Mouse (Mus musculus): Measurements from ENCODE around the gene Pid1. TPM values are rescaled to one million over a fixed set of nuclear protein-coding genes. Genes with fewer than 3 reads are reported as not detected.
"Not testable (repeated sequence)": the region's sequence is repeated elsewhere in the genome, so short reads cannot be mapped to it uniquely, and the experiment has no call there.

Gene Pid1
- polyA plus RNA-seq, 1 experiment from 2014 or later, result 20.3 TPM

- H3K27me3 ChIP-seq, result no peaks in the 10 kb centered on the region
- ChIA-PET POLR2A (no interaction called here), CTCF (interaction anchor here (0.9 kb wide), 1 partner anchor 254 kb away, joined by 3 read pairs; no protein-coding TSS in a partner anchor)
- in situ Hi-C loops (cut with MboI; ENCODE audit: low pct_unique_long_range_greater_than_20kb), result no loop called here
- no peak for TF ChIP-seq CTCF (IDR thresholded peaks at IDR 0.05)
- DNase-seq (ENCODE audit: low read depth, low spot score) (no peak), ATAC-seq (no peak)
Measured at GRCm38 (mm10) chr1:84230431-84230830, 133.5 kb downstream of the Pid1 start.

DNA sequence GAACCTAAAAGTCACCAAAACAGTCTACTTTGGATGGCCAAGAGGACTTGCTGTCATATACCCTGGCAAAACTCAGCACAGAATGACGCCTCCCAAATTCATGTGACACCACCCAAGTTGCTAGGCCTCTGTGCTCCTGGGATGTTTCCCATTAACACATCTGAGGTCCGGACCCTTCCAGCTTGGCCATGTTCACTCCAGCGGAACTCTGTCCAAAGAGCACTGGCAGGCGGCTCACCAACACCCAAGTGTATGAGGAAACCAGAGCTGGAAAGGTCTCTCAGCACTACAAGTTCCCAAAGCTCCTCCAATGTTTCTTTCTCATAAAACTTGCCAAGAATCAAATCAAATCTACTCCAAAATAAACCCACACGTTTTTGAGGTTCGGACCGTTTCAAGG, 138.4 kb downstream of the Pid1 start:
- POLR2A ChIA-PET, result no interaction called here
- in situ Hi-C loops (cut with MboI; ENCODE audit: low pct_unique_long_range_greater_than_20kb), result no loop called here
- CTCF ChIA-PET, result interaction anchor here (0.9 kb wide), 1 partner anchor 11 kb away, joined by 3 read pairs; no protein-coding TSS in a partner anchor
- no peak for ATAC-seq
- no peak for DNase-seq (ENCODE audit: low read depth, low spot score)
- no peak for TF ChIP-seq CTCF (IDR thresholded peaks at IDR 0.05)
- H3K27me3 ChIP-seq, result no peaks in the 10 kb centered on the region

DNA sequence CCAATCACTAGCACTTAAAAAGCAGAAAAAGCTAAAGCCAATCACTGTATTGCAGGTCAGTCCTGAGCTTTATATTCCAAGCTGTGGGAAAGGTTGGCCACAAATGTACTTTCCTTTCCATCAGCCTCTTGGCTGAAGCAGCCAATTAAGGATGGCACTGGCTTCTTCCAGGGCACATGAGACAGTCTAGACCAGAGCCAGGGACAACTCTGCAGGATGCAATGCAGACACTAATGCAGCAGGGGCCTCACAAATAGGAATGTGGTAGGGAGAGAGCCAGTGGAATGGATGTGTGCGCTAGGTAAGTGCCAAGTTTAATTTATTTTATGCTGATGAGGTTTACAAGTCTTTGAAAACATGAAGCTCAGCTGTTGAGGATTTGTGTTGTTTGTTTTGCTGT, 141.9 kb downstream of the Pid1 start:
- ATAC-seq (no peak), DNase-seq (ENCODE audit: low read depth, low spot score) (no peak)
- no peaks in the 10 kb centered on the region for H3K27me3 ChIP-seq
- POLR2A ChIA-PET, result no interaction called here
- CTCF ChIA-PET, result interaction anchor here (1.0 kb wide), 1 partner anchor 11 kb away, joined by 4 read pairs; no protein-coding TSS in a partner anchor
- TF ChIP-seq CTCF (IDR thresholded peaks at IDR 0.05), result no peak
- in situ Hi-C loops (cut with MboI; ENCODE audit: low pct_unique_long_range_greater_than_20kb), result no loop called here

GRCm38 (mm10) chr1:84218605-84219004, 145.4 kb downstream of the Pid1 start:
- in situ Hi-C loops (cut with MboI; ENCODE audit: low pct_unique_long_range_greater_than_20kb), result no loop called here
- DNase-seq (ENCODE audit: low read depth, low spot score), result no peak
- CTCF ChIA-PET, result interaction anchor here (1.7 kb wide), 1 partner anchor 9 kb away, joined by 6 read pairs; no protein-coding TSS in a partner anchor
- no peak for ATAC-seq
- no peaks in the 10 kb centered on the region for H3K27me3 ChIP-seq
- POLR2A ChIA-PET, result no interaction called here
- TF ChIP-seq CTCF (IDR thresholded peaks at IDR 0.05), result no peak

DNA sequence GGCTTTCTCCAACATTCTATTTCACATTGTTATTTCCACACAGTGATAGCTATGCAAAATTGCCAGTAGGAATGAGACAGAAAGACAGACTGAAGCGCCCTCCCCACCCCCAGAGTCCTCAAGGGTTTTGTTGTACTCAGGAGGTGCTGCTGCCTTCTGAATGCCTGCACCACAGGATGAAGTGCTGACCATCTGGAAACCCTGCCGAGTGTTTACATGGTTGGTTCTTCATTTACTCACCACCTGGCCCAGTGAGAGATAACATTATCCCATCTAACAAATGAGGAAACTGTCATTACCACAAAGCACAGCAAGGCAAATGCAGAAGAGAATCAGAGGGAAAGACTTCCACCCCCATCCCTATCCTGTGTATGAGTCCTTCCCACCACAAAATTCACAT, 146.2 kb downstream of the Pid1 start:
- CTCF ChIA-PET, result no interaction called here
- TF ChIP-seq CTCF (IDR thresholded peaks at IDR 0.05), result no peak
- ATAC-seq, result no peak
- no peak for DNase-seq (ENCODE audit: low read depth, low spot score)
- H3K27me3 ChIP-seq, result no peaks in the 10 kb centered on the region
- POLR2A ChIA-PET, result no interaction called here
- in situ Hi-C loops (cut with MboI; ENCODE audit: low pct_unique_long_range_greater_than_20kb), result no loop called here

- TF ChIP-seq CTCF (IDR thresholded peaks at IDR 0.05), result no peak
- CTCF ChIA-PET, result interaction anchor here (1.4 kb wide), 1 partner anchor 11 kb away, joined by 4 read pairs; no protein-coding TSS in a partner anchor
- DNase-seq (ENCODE audit: low read depth, low spot score), result no peak
- no peaks in the 10 kb centered on the region for H3K27me3 ChIP-seq
- POLR2A ChIA-PET, result no interaction called here
- ATAC-seq, result no peak
- in situ Hi-C loops (cut with MboI; ENCODE audit: low pct_unique_long_range_greater_than_20kb), result no loop called here
Measured at GRCm38 (mm10) chr1:84211507-84211906, 152.5 kb downstream of the Pid1 start.

DNA sequence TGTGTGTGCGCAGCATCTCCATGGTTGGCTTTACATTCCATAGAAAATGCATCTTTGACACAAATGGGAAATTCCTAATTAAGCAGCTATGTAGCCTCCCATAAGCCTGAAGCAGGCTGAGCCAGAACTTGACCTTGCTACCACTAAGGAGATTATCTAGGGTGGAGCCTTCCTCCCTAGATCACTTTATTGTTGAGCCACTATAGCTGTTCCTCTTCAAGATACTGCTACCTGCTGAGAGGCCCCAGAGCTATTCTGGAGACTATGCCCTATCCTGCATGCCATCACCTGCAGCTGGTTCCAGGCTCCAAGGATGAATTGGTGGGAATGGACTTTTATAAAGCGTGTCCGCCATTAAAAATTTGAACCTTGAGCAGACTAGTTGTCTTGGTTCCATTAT, 158.2 kb downstream of the Pid1 start:
- ATAC-seq; CTCF ChIA-PET; in situ Hi-C loops (cut with MboI; ENCODE audit: low pct_unique_long_range_greater_than_20kb); H3K27me3 ChIP-seq; DNase-seq (ENCODE audit: low read depth, low spot score): not testable (repeated sequence)
- POLR2A ChIA-PET, result interaction anchor here (0.8 kb wide), 1 partner anchor 130 kb away, joined by 3 read pairs; no protein-coding TSS in a partner anchor

GRCm38 (mm10) chr1:84203494-84203893, 160.5 kb downstream of the Pid1 start:
- CTCF ChIA-PET, result no interaction called here
- DNase-seq (ENCODE audit: low read depth, low spot score) (no peak), ATAC-seq (no peak)
- in situ Hi-C loops (cut with MboI; ENCODE audit: low pct_unique_long_range_greater_than_20kb), result no loop called here
- POLR2A ChIA-PET, result no interaction called here
- H3K27me3 ChIP-seq, result no peaks in the 10 kb centered on the region
- no peak for TF ChIP-seq CTCF (IDR thresholded peaks at IDR 0.05)

DNA sequence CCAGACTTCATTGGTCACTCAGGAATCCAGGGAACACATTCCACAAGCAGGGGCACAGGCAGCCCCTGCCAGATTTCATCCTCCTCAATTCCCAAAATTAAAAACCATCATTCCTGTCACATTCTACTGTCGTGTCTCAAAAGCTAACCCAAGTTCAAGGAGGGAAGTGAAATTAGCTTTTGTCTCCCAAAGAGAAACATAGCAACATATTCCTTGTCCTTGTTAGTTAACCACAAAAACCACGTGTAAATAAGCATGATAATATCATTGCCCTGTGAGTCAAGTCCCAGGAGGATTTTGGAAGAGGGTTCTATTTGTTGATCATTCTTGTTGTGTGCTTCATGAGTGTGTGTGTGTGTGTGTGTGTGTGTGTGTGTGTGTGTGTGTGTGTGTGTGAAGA, 164.1 kb downstream of the Pid1 start:
- ChIA-PET CTCF (no interaction called here), POLR2A (no interaction called here)
- DNase-seq (ENCODE audit: low read depth, low spot score), result no peak
- ATAC-seq, result peak; percentile 31
- TF ChIP-seq CTCF (IDR thresholded peaks at IDR 0.05), result no peak
- no peaks in the 10 kb centered on the region for H3K27me3 ChIP-seq
- in situ Hi-C loops (cut with MboI; ENCODE audit: low pct_unique_long_range_greater_than_20kb), result no loop called here

- ATAC-seq, result no peak
- in situ Hi-C loops (cut with MboI; ENCODE audit: low pct_unique_long_range_greater_than_20kb), result no loop called here
- POLR2A ChIA-PET, result no interaction called here
- CTCF ChIA-PET, result no interaction called here
- DNase-seq (ENCODE audit: low read depth, low spot score), result no peak
- TF ChIP-seq CTCF (IDR thresholded peaks at IDR 0.05), result no peak
- no peaks in the 10 kb centered on the region for H3K27me3 ChIP-seq
Measured at GRCm38 (mm10) chr1:84198887-84199286, 165.1 kb downstream of the Pid1 start.

DNA sequence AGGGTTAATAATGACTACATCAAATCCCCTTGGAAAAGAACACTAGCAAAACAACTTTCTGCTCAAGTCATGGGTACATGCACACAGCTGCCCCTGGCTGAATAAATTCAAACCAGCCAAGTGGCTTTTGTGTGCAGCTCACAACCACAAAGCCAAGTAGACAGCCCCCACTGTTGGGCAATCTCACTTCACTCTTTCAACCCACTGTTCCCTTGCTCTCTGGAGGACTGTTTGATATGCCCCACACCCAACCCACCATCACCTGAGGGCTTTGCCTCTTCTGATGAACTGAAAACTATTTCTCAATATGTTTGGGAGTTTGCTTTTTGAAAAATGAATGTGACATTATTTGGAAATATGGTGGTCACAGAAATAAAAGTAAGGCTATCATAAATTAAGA, 171.8 kb downstream of the Pid1 start:
- no peak for DNase-seq (ENCODE audit: low read depth, low spot score)
- in situ Hi-C loops (cut with MboI; ENCODE audit: low pct_unique_long_range_greater_than_20kb), result no loop called here
- TF ChIP-seq CTCF (IDR thresholded peaks at IDR 0.05), result no peak
- H3K27me3 ChIP-seq, result no peaks in the 10 kb centered on the region
- ChIA-PET POLR2A (no interaction called here), CTCF (interaction anchor here (0.9 kb wide), 1 partner anchor 50 kb away, joined by 3 read pairs; no protein-coding TSS in a partner anchor)
- no peak for ATAC-seq

DNA sequence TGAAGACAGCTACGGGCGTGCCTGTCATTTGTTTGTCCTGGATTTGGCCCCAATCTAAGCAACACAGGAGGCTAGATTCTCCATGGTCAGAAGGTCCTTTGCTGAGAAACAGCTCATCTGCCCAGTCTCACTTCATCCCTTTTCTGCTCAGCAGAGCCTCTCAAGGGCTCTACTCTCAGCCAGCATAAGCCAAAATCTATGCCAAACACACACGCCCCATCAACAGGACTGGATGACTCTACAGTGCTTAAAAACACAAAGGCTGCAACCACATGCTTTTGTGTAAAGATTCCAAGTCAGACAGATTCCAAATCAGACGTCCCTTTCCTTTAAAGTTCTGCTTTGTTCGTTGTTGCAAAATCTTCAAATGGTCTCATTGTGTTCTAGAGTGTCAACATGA, 174.5 kb downstream of the Pid1 start:
- ATAC-seq (no peak), DNase-seq (ENCODE audit: low read depth, low spot score) (no peak)
- in situ Hi-C loops (cut with MboI; ENCODE audit: low pct_unique_long_range_greater_than_20kb), result no loop called here
- ChIA-PET POLR2A (no interaction called here), CTCF (no interaction called here)
- no peaks in the 10 kb centered on the region for H3K27me3 ChIP-seq
- no peak for TF ChIP-seq CTCF (IDR thresholded peaks at IDR 0.05)
